Mouse (Mus musculus) cerebellum, adult 9-10 months (tissue): Measurements from ENCODE around the gene Pck1.

ENCODE experiments used
- DNase-seq: peaks from one replicate; pipeline ENCODE4 v3.0.0; 2022

Gene Pck1

GRCm38 (mm10) chr2:173151352-173151751, 1.5 kb upstream of the Pck1 start:
- no peak for DNase-seq

GRCm38 (mm10) chr2:173151784-173152284, 1.0 kb upstream of the Pck1 start:
- DNase-seq, result no peak

GRCm38 (mm10) chr2:173153266-173153665, 418 bp downstream of the Pck1 start:
- DNase-seq, result no peak

GRCm38 (mm10) chr2:173154513-173154912, 1.7 kb downstream of the Pck1 start:
- DNase-seq, result no peak

- no peak for DNase-seq
Observed at GRCm38 (mm10) chr2:173154962-173155361, 2.1 kb downstream of the Pck1 start.

- DNase-seq, result no peak
Observed at GRCm38 (mm10) chr2:173155907-173156306, 3.1 kb downstream of the Pck1 start.

- no peak for DNase-seq
Observed at GRCm38 (mm10) chr2:173156923-173157322, 4.1 kb downstream of the Pck1 start.

GRCm38 (mm10) chr2:173157376-173157775, 4.5 kb downstream of the Pck1 start:
- DNase-seq, result no peak

GRCm38 (mm10) chr2:173157871-173158270, 5.0 kb downstream of the Pck1 start:
- no peak for DNase-seq

GRCm38 (mm10) chr2:173158390-173159055, 5.7 kb downstream of the Pck1 start:
- no peak for DNase-seq

GRCm38 (mm10) chr2:173159354-173160311, 6.8 kb downstream of the Pck1 start:
- DNase-seq, result no peak

GRCm38 (mm10) chr2:173163380-173163779, 10.5 kb downstream of the Pck1 start:
- DNase-seq, result no peak

GRCm38 (mm10) chr2:173164358-173164757, 11.5 kb downstream of the Pck1 start:
- DNase-seq, result no peak

- DNase-seq, result no peak
Observed at GRCm38 (mm10) chr2:173164946-173165345, 12.1 kb downstream of the Pck1 start.

- no peak for DNase-seq
Observed at GRCm38 (mm10) chr2:173165357-173165756, 12.5 kb downstream of the Pck1 start.

GRCm38 (mm10) chr2:173168411-173168851, 15.6 kb downstream of the Pck1 start:
- DNase-seq, result no peak

GRCm38 (mm10) chr2:173170081-173170480, 17.2 kb downstream of the Pck1 start:
- no peak for DNase-seq

GRCm38 (mm10) chr2:173170715-173171114, 17.9 kb downstream of the Pck1 start:
- DNase-seq, result no peak

- no peak for DNase-seq
Observed at GRCm38 (mm10) chr2:173171470-173171869, 18.6 kb downstream of the Pck1 start.

GRCm38 (mm10) chr2:173171956-173172355, 19.1 kb downstream of the Pck1 start:
- no peak for DNase-seq

- DNase-seq, result no peak
Observed at GRCm38 (mm10) chr2:173172386-173172785, 19.5 kb downstream of the Pck1 start.

- DNase-seq, result no peak
Observed at GRCm38 (mm10) chr2:173173008-173173407, 20.2 kb downstream of the Pck1 start.
